Mouse (Mus musculus) spleen, postnatal 10 days (tissue): ENCODE data around the gene Itga9.

Experiments used
- DNase-seq, 2 experiments: peaks; one replicate each; pipeline ENCODE4 v3.0.0; 2021 to 2022; ENCODE audit warnings: low spot score in 2 of 2

The Itga9 gene

DNA sequence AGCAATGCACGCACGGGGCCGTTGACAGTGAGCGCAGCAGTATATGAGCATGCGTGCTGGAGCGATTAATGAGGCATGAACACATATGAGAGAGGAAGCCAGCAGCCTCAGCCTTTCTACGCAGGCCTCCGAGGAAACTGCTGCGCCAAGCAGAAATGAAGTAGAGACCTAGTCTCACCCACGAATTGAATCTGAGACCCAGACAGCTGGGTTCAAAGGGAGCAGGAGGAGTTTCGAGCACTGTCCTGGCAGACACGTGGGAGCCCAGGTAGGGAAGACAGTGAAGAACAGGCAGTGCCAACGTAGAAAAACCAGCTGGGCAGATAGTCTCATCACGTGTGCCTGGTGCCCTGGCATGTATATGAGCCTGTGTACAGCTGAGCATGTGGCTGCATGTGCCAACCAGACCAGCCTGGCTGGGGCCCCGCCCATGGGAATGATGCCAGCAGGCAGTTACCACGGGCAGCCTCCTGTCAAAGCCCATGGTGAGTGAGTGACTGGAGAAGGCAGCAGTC is 313.2 kb downstream of the Itga9 start:
- peak in 1 of 2 experiments; percentile 26 for DNase-seq

DNA sequence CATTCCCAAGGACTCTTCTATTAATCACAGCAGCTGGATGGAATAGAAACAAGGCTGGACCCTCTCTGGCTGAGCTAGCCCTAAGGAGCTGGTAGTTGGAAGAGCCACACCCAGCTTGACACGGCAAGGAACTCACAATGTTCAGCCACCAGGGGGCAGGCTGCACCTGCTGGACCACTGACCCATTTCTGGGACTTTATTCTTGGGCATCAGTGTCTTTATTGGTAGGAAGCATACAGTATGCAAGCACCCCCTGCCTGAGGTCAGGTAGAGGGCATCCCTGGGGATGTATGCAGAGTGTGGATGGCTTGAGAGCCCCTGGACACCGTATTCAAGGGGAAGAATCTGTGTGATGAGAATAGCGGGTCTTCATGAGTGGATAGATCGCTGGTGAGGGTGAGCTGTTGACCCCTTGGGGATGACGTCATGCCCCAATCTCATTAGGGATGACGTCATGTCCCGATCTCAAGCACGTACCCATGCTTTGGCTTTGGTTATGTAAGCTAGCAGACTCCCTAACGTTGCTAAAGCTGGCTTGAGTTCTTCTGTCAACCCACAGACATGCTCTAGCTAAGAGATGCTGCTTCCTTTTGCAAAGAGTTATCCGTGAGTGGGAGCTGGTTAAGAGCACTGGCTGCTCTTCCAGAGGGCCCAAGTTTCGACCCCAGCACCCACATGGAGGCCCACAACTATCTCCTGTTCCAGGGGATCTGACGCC is 314.5 kb downstream of the Itga9 start:
- peak; percentile 40 to 77 for DNase-seq

DNA sequence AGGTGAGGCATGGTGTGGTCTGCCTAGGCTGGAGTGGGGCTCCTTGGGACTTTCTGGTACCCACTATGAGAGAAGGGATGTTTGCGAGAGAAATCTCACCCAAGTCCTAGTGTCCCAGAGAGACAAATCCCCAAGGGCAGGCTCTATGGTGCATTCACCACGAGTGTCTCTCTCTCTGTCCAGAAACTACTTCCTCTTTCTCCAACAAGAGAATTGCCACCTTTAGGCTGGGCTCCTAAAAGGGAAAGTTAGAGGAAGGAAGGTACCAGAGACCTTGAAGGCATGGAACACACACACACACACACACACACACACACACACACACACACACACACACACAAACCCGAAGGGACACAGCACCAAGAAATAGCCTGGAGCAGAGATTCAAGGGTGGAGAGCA is 315.4 kb downstream of the Itga9 start:
- no peak for DNase-seq

DNA sequence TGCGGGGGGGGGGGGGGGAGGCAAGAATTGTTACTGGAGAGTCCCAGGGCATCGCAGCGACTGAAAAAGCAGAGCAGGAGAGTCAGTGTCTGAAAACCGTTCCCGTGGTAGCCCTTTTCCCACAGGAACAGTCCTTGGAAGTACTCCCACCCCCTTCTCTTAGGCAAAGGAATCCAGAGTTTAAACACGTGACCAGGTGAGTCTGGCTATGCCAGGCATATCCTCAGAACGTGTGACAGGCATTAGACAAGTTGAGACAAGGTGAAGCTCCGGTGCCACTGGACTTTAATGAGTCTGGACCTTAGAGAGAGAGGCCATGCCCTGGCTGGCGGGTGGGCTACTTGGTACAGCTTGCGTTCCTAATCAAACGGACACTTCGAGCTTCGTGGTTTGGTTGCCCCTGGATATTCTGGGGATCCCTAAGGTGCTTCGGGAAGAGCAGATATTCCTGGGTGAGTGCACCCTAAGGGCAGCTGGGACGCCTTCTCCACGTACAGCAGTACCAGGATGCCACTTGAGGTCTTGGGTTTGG is 318.1 kb downstream of the Itga9 start:
- peak in 1 of 2 experiments; percentile 24 for DNase-seq

- peak; percentile 86 to 96 for DNase-seq
Observed at GRCm38 (mm10) chr9:118925286-118926110, 319.0 kb downstream of the Itga9 start.

DNA sequence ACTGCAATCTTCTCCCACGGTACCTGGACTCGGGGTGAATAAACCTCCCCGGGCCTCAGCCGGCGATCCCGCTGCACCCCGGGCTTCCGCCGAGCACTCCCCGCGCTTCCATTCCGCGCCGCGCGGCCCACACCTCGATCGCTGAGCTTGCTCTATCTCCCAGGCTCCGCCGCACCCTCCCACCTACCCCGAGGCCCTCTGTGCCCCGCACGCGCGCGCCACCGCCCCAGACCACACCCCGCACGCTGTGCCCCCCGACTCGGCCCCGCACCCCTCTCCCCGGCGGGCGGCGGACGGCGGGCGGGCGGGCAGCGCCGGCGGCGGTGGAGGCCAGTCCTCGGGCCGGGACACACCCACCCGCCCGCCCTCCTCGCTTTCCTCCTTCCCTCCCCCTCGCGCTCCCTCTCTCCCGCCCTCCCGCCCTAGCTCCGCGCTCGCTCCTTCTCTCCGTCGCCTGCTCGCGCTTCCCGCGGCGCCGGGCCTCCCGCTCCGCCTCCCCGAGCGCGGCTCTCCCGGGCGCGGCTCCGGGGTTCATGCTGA is 319.7 kb downstream of the Itga9 start, which contains the start of gene Ctdspl:
TSS of gene Ctdspl (plus strand) at position 343 of the 540 bp plus-strand sequence.
- DNase-seq: peak; percentile 61 to 66

DNA sequence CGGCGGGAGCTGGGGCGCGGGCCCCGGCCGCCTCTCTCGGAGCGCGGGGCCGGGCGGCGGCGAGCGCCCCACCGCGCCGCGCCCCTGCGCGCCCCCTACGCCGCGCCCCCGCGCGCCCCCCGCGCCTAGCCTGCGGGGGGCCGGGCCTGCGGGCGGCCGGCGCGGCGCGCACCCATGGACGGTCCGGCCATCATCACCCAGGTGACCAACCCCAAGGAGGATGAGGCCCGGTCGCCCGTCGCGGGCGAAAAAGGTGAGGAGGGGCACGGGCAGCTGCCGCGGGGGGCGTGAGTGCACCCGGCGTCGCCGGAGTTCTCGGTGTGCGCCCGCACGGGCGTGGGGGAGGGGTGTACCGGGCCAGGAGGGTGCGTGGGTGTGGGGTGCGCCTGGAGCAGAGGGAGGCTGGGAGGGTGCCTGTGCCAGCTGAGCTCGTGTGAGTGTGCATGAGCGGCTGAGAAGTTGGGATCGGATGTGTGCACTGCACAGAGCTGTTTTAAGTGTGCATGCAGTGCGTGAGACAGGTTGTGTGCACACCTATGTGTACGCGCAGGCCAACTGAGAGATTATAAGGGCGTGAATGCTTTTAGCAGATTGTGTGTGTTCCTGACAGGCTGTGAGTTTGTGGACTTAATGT is 320.3 kb downstream of the Itga9 start:
- peak; percentile 24 to 47 for DNase-seq

DNA sequence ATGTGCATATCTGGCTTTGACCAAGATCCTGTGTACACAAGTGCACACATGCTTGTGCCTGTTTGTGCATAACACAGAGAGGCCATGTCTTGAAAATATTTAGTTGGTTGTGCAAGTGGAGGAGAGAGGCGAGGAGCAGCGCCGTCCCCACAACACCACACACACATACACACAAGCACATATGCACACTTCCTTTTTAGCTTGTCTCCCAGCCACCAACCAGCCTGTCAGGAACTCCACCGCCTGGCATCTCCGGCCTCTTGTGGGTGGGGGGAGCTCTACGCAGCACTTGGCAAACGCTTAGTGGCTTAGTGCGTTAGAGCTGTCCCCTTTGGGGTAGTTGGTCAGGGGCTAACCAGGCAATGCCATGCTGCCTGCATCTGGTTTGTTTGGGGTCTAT is 321.0 kb downstream of the Itga9 start:
- no peak for DNase-seq

GRCm38 (mm10) chr9:118928007-118928406 is 321.5 kb downstream of the Itga9 start:
- DNase-seq: no peak

- no peak for DNase-seq
Observed at GRCm38 (mm10) chr9:118928656-118929055, 322.2 kb downstream of the Itga9 start.

GRCm38 (mm10) chr9:118930611-118931010 is 324.1 kb downstream of the Itga9 start:
- DNase-seq: no peak

DNA sequence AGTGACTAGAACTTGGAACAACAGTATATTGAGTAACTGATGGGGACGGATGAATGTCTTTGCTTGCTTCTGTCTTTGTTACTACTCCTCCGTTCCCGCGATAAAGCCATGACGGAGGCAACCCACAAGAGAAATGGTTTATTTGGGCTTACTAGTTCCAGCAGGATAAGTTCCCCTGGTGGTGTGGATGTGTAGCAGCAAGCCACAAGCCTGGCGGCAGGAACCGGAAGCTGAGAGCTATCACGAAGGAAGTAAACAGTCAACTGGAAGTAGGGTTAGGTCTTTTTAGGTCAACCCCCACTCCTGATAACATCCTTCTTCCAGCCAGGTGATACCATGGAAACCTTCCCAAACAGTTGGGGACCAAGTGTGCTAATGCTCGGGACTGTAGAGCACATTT is 327.3 kb downstream of the Itga9 start:
- no peak for DNase-seq

DNA sequence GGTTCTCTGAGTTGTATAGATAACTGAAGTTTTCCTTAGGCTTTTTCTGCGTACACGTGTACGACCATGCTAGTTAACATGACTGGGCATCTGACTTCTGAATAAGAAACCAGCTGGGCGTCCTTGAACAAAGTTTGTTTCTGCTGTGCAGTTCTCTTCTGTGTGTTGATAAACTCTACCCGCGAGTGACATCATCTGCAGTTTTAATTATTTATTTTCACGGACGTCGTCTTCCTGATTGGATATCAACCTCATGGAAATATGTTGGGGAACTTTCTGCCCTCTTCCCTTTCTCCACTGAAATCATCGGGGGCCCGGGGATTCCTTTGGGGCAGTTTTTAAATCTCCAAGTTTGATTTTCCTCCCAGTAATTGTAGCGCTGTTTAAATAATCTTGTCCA is 327.8 kb downstream of the Itga9 start:
- no peak for DNase-seq

GRCm38 (mm10) chr9:118935098-118935497 is 328.6 kb downstream of the Itga9 start:
- no peak for DNase-seq

DNA sequence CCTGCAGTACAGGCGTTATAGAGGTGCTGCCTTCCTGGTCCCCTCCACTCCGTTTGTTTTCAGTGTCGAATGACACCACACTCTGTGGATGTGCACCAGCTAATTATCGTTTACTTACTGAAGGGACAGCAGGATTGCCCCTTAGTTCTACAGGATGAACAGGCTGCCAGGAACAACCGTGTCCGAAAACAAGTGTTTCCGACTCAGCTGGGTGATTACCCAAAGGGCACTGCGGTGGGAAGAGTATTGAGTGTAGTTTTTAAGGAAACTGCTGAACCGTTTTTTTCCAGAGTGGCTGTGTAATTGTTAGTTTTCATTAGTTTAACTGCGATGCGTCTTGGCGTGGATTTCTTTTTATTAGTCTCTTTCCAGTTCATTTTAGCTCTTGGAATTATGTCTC is 329.6 kb downstream of the Itga9 start:
- no peak for DNase-seq

- no peak for DNase-seq
Observed at GRCm38 (mm10) chr9:118937515-118937914, 331.0 kb downstream of the Itga9 start.

GRCm38 (mm10) chr9:118939410-118939809 is 332.9 kb downstream of the Itga9 start:
- no peak for DNase-seq

GRCm38 (mm10) chr9:118939831-118940230 is 333.3 kb downstream of the Itga9 start:
- no peak for DNase-seq

GRCm38 (mm10) chr9:118940591-118941207 is 334.2 kb downstream of the Itga9 start:
- no peak for DNase-seq

- DNase-seq: no peak
Observed at GRCm38 (mm10) chr9:118942030-118942429, 335.5 kb downstream of the Itga9 start.

DNA sequence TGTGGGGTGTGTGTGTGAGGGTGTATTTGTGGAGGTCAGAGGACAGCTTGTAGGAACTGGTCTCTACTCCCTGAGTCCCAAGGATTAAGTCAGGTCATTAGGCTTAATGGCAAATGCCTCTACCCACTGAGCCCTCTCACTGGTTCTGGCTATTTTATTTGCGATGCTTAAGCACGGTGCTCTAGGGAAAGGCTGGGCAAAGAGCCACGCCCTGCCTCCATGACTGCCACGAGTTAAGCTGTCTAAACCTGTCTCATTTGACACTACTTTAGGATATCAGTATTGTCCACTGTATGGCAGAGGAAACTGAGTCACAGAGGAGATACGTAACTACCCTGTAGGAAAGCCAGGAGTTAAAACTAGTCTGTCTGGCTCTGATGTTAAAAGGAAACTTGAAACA is 337.5 kb downstream of the Itga9 start:
- DNase-seq: no peak
